Mouse (Mus musculus): ENCODE results near the gene Olfr1256.

The Olfr1256 gene

GRCm38 (mm10) chr2:89841455-89841854 lies at the start of gene Olfr1256:
Gene Olfr1256 (minus strand): TSS chr2:89841555.
- no peak for DNase-seq (ENCODE audit: inconsistent age in 2 of 2, low spot score in 1 of 2)

GRCm38 (mm10) chr2:89878137-89878536 lies 36.8 kb upstream of the Olfr1256 start, which contains the start of gene Olfr1257:
Gene Olfr1257 (plus strand): TSS chr2:89878437.
- DNase-seq (ENCODE audit: inconsistent age in 2 of 2, low spot score in 1 of 2): no peak

GRCm38 (mm10) chr2:89849230-89849629 lies 7.9 kb upstream of the Olfr1256 start:
- DNase-seq (ENCODE audit: inconsistent age in 2 of 2, low spot score in 1 of 2): no peak

GRCm38 (mm10) chr2:89848105-89848504 lies 6.8 kb upstream of the Olfr1256 start, which contains the start of gene Olfr48:
Gene Olfr48 (minus strand): TSS chr2:89848205.
- DNase-seq (ENCODE audit: inconsistent age in 2 of 2, low spot score in 1 of 2): no peak

- DNase-seq (ENCODE audit: inconsistent age in 2 of 2, low spot score in 1 of 2): no peak
These were observed 21.1 kb downstream of the Olfr1256 start for GRCm38 (mm10) chr2:89820216-89820615.

GRCm38 (mm10) chr2:89811751-89812150 lies 29.6 kb downstream of the Olfr1256 start, which contains the start of gene Olfr1255:
Gene Olfr1255 (plus strand): TSS chr2:89812051.
- no peak for DNase-seq (ENCODE audit: inconsistent age in 2 of 2, low spot score in 1 of 2)

GRCm38 (mm10) chr2:89810751-89811150 lies 30.6 kb downstream of the Olfr1256 start:
- DNase-seq (ENCODE audit: inconsistent age in 2 of 2, low spot score in 1 of 2): no peak

GRCm38 (mm10) chr2:89799583-89799982 lies 41.8 kb downstream of the Olfr1256 start:
- DNase-seq (ENCODE audit: inconsistent age in 2 of 2, low spot score in 1 of 2): no peak

GRCm38 (mm10) chr2:89793519-89793918 lies 47.8 kb downstream of the Olfr1256 start, which contains the start of gene Olfr1254:
Gene Olfr1254 (minus strand): TSS chr2:89793619.
- no peak for DNase-seq (ENCODE audit: inconsistent age in 2 of 2, low spot score in 1 of 2)

All from adrenal gland, adult (tissue).